Mouse (Mus musculus) embryonic facial prominence, embryonic 13.5 days (tissue): ENCODE data around the gene Galnt2. TPM values are rescaled to one million over a fixed set of nuclear protein-coding genes. Genes with fewer than 3 reads are reported as not detected.

ENCODE experiments used
- ATAC-seq: fragments of 200-750 bp; cut with Nextera tagmentation; 2 replicates; pipeline ENCODE4 v1.8.0; 2017; ENCODE audit warnings: low read depth; ENCODE audit not compliant: insufficient number of reproducible peaks, insufficient read depth, low FRiP score, low TSS enrichment
- H3K27ac ChIP-seq: fragments of 300-500 bp; sonication (generic); 2 replicates; pipeline ENCODE4 v1.5.1; 2015; ENCODE audit warnings: moderate library complexity, mild to moderate bottlenecking, inconsistent platforms
- H3K27me3 ChIP-seq: fragments of 300-500 bp; sonication (generic); 2 replicates; pipeline ENCODE4 v1.6.1; 2015; ENCODE audit warnings: mild to moderate bottlenecking, inconsistent platforms
- H3K36me3 ChIP-seq: fragments of 300-500 bp; sonication (generic); 2 replicates; pipeline ENCODE4 v1.6.1; 2015; ENCODE audit warnings: mild to moderate bottlenecking, inconsistent platforms
- H3K4me1 ChIP-seq: fragments of 300-500 bp; sonication (generic); 2 replicates; pipeline ENCODE4 v1.6.1; 2015; ENCODE audit warnings: inconsistent platforms
- H3K4me2 ChIP-seq: fragments of 300-500 bp; sonication (generic); 2 replicates; pipeline ENCODE4 v1.6.1; 2015; ENCODE audit warnings: moderate library complexity, mild to moderate bottlenecking, inconsistent platforms
- H3K4me3 ChIP-seq: fragments of 300-500 bp; sonication (generic); 2 replicates; pipeline ENCODE4 v1.5.1; 2015; ENCODE audit warnings: mild to moderate bottlenecking, inconsistent platforms
- H3K9ac ChIP-seq: fragments of 300-500 bp; sonication (generic); 2 replicates; pipeline ENCODE4 v1.6.1; 2015; ENCODE audit warnings: mild to moderate bottlenecking, inconsistent platforms
- H3K9me3 ChIP-seq: fragments of 300-500 bp; sonication (generic); 2 replicates; pipeline ENCODE4 v1.6.1; 2016; ENCODE audit warnings: inconsistent platforms
- WGBS: fragments of 180-500 bp; shearing (Covaris S2); methylation state at CpG from one replicate; pipeline ENCODE4 v1.1.7; 2015; ENCODE audit warnings: mixed read lengths; 5-methylcytosine and 5-hydroxymethylcytosine counted together
- polyA plus RNA-seq: library from polyadenylated mRNA; unstranded; fragments of >200 nt; fragmentation: Nextera tagmentation; extraction: Ambion mirVana; gene quantifications from 2 replicates; pipeline ENCODE4 v1.2.1, GENCODE M21; 2015

The Galnt2 gene
- polyA plus RNA-seq, 1 experiment from 2014 or later = 42.0 TPM

GRCm38 (mm10) chr8:124351636-124352035 is 120.4 kb downstream of the Galnt2 start:
- H3K4me3 ChIP-seq = no peak overlapping the region

DNA sequence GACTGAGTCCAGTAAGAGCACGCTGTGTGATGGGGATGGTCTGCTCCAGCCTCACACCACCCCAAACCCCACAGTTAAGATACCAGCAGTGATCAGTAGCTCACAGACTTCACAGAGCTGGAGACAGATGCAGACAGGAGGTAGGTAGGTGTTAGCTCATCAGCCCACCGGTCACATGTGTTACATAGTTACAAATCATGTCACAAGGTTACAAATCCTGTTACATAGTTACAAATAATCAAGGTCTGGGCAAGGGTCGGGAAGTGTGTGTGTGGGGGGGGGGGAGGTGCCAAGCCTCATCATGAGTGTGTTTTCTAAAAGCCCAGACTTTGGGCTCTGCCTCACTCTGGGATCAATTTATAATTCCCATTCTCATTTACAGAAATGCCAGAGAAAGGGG is 129.7 kb downstream of the Galnt2 start:
- no peaks in the 10 kb centered on the region for H3K36me3 ChIP-seq
- H3K27ac ChIP-seq = no peak overlapping the region
- H3K4me3 ChIP-seq = no peak overlapping the region
- no peaks in the 10 kb centered on the region for H3K4me1 ChIP-seq
- H3K9me3 ChIP-seq = no peaks in the 10 kb centered on the region
- no peak overlapping the region for H3K4me2 ChIP-seq
- 71% methylated on average over 3 of the region's 3 CpGs for WGBS
- no peaks in the 10 kb centered on the region for H3K27me3 ChIP-seq
- no peak overlapping the region for H3K9ac ChIP-seq
- ATAC-seq = no peak

More at GRCm38 (mm10) chr8:124351636-124352035, 120.4 kb downstream of the Galnt2 start:
- Histone ChIP-seq H3K36me3 (no peaks in the 10 kb centered on the region), H3K4me2 (no peak overlapping the region), H3K9ac (0 out of 2 replicates have a peak overlapping the region, but pooled peaks have one; percentile 21), H3K9me3 (no peaks in the 10 kb centered on the region), H3K27ac (no peak overlapping the region), H3K27me3 (no peaks in the 10 kb centered on the region), H3K4me1 (peaks cover 8% of the 10 kb centered on the region)
- no peak for ATAC-seq
- WGBS = 57% methylated on average over 5 of the region's 5 CpGs

DNA sequence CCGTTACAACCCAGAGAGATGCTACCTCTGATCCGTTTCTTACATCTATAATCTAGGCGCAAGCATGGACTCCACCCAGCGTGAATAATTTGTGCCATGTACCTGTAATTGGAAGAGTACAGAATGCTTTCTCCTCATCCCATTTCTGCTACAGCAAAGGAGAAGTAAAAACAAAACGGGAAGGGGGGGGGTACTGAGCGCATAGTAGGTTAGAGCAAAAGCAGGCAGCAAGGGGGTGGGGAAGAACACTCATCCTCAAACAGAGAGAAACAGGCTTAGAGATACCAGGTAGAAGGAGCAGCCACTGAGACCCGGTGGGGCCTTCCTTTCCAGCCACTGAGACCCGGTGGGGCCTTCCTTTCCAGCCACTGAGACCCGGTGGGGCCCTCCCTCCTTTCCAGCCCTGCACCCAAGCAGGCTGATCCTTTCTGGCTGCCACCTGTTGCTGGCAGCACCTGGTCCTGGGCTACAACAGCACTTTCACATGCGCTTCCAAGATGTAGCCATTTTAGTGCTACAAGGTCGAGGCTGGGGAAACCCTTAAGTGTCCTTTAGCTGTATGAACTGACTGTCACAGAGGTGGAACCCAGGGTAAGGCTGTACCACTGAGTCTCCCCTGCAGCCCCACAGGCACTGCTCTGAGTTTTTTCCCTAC is 130.7 kb downstream of the Galnt2 start:
- Histone ChIP-seq H3K4me2 (no peak overlapping the region), H3K4me1 (no peaks in the 10 kb centered on the region), H3K27me3 (no peaks in the 10 kb centered on the region), H3K9me3 (no peaks in the 10 kb centered on the region), H3K27ac (no peak overlapping the region), H3K9ac (no peak overlapping the region), H3K4me3 (no peak overlapping the region), H3K36me3 (no peaks in the 10 kb centered on the region)
- WGBS = 77% methylated on average over 11 of the region's 11 CpGs
- ATAC-seq = no peak

DNA sequence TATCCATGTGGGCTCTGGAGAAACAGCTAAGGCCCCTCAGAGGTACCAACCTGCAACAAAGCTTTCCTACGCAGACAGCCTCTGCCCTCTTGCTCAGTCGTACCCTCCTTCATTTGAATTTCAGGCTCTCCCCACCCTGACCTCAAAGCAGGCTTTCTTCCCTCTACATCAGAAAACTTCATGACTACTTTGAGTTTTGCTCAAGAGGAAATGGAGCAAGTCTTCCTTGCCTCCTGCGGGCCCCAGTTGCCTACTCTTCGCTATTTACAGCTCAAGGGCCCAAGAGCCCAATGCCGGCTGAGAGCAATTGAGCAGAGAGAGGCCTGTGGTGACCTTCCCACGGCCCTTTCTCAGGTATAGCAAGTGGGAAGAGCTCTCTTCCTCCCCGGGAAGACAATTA is 131.4 kb downstream of the Galnt2 start:
- no peak overlapping the region for H3K4me3 ChIP-seq
- no peaks in the 10 kb centered on the region for H3K9me3 ChIP-seq
- no peak overlapping the region for H3K4me2 ChIP-seq
- WGBS = 77% methylated on average over 7 of the region's 7 CpGs
- no peak overlapping the region for H3K27ac ChIP-seq
- no peaks in the 10 kb centered on the region for H3K36me3 ChIP-seq
- H3K9ac ChIP-seq = no peak overlapping the region
- H3K4me1 ChIP-seq = no peaks in the 10 kb centered on the region
- H3K27me3 ChIP-seq = no peaks in the 10 kb centered on the region
- ATAC-seq = no peak

DNA sequence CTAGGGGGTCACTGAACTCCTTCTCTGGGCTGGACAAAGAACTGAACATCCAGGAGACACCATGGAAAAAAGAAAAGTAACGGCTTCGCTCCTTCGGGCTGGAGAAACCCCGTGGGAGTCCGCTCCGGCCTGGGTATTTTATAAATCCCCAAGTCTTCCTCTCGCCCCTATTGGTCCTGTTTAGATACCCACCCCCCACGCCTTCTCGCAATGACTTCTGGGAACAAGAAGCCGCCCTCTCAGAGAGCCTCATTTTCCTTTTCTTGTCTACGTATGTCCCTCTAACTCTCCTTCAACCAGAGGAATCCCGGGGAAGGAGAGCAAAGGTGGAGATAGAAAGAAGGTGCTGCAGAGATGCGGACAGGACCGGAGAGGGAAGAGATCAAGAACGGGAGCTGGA is 132.1 kb downstream of the Galnt2 start:
- H3K4me3 ChIP-seq = no peak overlapping the region
- no peak overlapping the region for H3K9ac ChIP-seq
- no peaks in the 10 kb centered on the region for H3K36me3 ChIP-seq
- H3K27ac ChIP-seq = no peak overlapping the region
- no peaks in the 10 kb centered on the region for H3K27me3 ChIP-seq
- 92% methylated on average over 15 of the region's 15 CpGs for WGBS
- no peaks in the 10 kb centered on the region for H3K4me1 ChIP-seq
- no peak for ATAC-seq
- H3K9me3 ChIP-seq = no peaks in the 10 kb centered on the region
- no peak overlapping the region for H3K4me2 ChIP-seq

DNA sequence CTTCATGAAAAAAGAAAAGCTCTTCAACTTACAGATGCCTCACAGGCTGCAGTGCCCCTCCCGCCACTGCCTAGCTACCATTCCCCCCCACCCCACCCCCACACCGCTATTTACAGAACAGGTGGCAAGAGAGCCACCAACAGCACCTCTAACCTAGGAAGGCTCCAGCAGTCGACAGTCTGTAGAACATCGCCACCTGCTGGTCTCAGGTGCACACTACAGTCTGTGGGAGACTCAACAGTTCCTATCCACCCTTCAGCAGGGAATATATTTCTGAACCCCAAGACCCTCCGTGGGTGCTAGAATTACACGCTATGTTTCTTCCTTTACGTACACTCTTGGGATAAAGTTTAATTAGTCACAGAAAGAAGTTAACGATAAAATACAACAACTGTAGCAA is 137.0 kb downstream of the Galnt2 start:
- Histone ChIP-seq H3K27me3 (no peaks in the 10 kb centered on the region), H3K4me3 (no peak overlapping the region), H3K4me1 (no peaks in the 10 kb centered on the region), H3K36me3 (no peaks in the 10 kb centered on the region), H3K9ac (no peak overlapping the region), H3K27ac (no peak overlapping the region), H3K4me2 (no peak overlapping the region), H3K9me3 (no peaks in the 10 kb centered on the region)
- 16% methylated on average over 8 of the region's 8 CpGs for WGBS
- no peak for ATAC-seq

DNA sequence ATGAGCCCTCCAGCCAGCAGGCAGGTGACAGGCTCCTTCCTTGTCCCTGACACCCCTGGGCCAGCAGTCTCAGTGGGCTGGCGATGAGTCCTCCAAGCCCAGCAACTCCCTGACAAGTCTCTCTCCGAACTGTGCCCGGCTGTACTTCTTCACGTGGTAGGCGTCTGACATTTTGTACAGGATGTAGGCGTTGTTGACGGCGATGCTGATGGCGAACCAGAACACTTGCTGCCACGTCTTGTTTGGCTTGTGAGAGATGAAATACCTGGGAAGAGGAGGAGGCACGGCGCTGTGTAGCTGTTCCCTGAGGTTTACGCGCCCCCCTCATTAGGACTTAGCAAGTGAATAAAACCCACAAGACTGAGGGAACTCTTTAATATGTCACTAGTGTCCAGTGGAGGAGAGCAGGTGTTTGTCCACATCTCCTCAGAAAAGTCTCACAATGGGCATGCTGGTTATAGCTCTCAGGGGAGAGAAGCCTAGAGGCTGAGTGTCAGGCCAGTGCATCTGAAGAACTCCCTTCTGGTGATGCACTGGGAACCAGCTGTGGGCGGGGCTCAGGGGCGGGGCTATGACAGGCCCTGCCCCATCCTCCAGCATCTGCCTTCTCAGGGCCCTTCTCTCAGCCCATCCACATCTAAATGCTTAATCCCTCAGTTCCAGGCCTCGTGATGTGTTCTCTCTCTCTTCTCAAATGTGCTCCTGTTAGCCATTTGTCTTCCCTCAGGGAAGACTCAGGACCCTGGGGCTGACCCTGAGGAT is 139.4 kb downstream of the Galnt2 start:
- no peaks in the 10 kb centered on the region for H3K4me1 ChIP-seq
- H3K4me2 ChIP-seq = no peak overlapping the region
- H3K9ac ChIP-seq = no peak overlapping the region
- H3K9me3 ChIP-seq = no peaks in the 10 kb centered on the region
- no peak for ATAC-seq
- H3K36me3 ChIP-seq = no peaks in the 10 kb centered on the region
- H3K4me3 ChIP-seq = no peak overlapping the region
- WGBS = 76% methylated on average over 17 of the region's 17 CpGs
- H3K27ac ChIP-seq = no peak overlapping the region
- H3K27me3 ChIP-seq = no peaks in the 10 kb centered on the region

DNA sequence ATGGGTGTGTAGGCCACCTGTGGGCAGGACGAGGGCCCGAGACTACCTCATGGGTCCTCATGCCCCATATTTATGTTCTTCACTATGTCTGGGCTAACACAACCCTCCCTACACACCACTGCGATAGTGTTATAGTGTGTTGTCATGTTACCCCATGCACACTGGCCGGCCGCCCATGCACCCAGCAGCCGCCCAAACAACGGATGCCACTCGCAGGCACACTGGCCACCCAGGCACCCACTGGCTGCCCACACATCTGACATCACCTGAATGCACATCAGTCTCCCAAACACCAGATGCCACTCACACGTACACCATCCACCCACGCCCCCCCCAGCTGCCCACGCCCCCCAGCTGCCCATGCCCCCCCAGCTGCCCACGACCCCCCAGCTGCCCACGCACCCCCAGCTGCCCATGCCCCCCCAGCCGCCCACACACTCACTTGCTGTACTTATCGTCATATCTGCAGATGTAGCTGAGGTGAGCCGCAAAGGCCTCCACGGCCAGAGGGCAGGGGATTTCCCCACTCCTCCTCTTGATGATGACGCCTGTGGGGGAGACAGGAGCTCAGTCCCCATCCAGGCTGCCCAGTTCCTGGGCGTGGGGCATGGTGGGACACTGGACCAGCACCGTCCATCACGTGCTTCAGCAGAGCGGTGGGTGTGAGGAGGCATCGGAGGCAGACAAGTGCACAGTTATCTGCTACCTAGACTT is 140.4 kb downstream of the Galnt2 start:
- Histone ChIP-seq H3K4me1 (no peaks in the 10 kb centered on the region), H3K36me3 (no peaks in the 10 kb centered on the region), H3K9me3 (no peaks in the 10 kb centered on the region), H3K4me2 (no peak overlapping the region), H3K27ac (no peak overlapping the region), H3K9ac (no peak overlapping the region), H3K4me3 (no peak overlapping the region), H3K27me3 (no peaks in the 10 kb centered on the region)
- WGBS = 84% methylated on average over 23 of the region's 23 CpGs
- ATAC-seq = no peak

- Histone ChIP-seq H3K27ac (no peak overlapping the region), H3K9me3 (no peaks in the 10 kb centered on the region), H3K4me1 (no peaks in the 10 kb centered on the region), H3K4me2 (no peak overlapping the region), H3K4me3 (no peak overlapping the region), H3K36me3 (no peaks in the 10 kb centered on the region), H3K27me3 (no peaks in the 10 kb centered on the region), H3K9ac (no peak overlapping the region)
- WGBS = 87% methylated on average over 5 of the region's 5 CpGs
- ATAC-seq = no peak
These were observed 142.6 kb downstream of the Galnt2 start for GRCm38 (mm10) chr8:124373753-124374152.

DNA sequence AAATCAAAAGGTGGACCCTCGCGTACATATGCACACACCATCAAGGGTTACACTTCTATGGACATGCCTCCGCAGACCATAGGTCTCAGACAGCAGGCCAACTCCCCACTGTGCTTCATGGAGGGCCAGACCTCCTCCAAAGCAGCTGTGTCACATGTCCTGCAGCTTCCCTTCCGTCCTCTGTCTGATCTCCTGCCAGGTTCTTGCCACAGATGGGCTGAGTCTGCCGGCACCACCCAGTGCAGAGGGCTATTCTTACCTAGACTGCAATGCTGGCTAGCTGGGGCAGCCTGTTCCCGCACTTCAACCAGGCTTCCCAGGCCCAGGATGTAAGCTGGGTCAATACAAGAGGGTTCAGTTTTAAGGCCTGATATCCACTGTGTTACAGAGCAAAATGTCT is 144.0 kb downstream of the Galnt2 start:
- Histone ChIP-seq H3K4me3 (no peak overlapping the region), H3K4me2 (no peak overlapping the region), H3K36me3 (no peaks in the 10 kb centered on the region), H3K4me1 (no peaks in the 10 kb centered on the region), H3K27me3 (no peaks in the 10 kb centered on the region), H3K9me3 (no peaks in the 10 kb centered on the region), H3K27ac (no peak overlapping the region), H3K9ac (no peak overlapping the region)
- 73% methylated on average over 6 of the region's 6 CpGs for WGBS
- ATAC-seq = no peak

- ATAC-seq = no peak
- Histone ChIP-seq H3K9ac (no peak overlapping the region), H3K9me3 (no peaks in the 10 kb centered on the region), H3K27me3 (no peaks in the 10 kb centered on the region), H3K27ac (no peak overlapping the region), H3K4me3 (no peak overlapping the region), H3K36me3 (no peaks in the 10 kb centered on the region), H3K4me2 (no peak overlapping the region), H3K4me1 (no peaks in the 10 kb centered on the region)
- WGBS = 84% methylated on average over 9 of the region's 9 CpGs
These were observed 144.5 kb downstream of the Galnt2 start for GRCm38 (mm10) chr8:124375727-124376126.

DNA sequence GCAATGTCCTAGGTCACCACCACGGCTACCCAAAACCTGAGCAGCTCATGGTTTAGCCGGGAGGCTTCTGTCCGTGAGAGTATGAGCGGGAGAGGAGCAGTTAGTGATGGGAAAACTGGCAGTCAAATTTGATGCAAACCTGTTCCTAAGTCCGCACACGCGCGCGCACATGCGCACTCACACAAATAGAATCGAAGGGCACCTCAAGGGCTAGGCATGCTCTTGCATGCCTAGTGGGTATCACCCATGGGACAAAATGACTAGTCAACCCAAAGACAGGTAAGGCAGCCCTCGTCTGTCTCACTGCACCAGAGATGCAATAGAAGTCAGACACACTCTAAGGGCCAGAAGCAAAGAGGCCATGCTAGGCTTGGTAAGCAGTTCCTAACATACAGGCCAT is 145.2 kb downstream of the Galnt2 start:
- no peak overlapping the region for H3K9ac ChIP-seq
- 89% methylated on average over 12 of the region's 12 CpGs for WGBS
- H3K4me3 ChIP-seq = no peak overlapping the region
- no peaks in the 10 kb centered on the region for H3K27me3 ChIP-seq
- no peak overlapping the region for H3K27ac ChIP-seq
- no peaks in the 10 kb centered on the region for H3K4me1 ChIP-seq
- H3K4me2 ChIP-seq = no peak overlapping the region
- H3K9me3 ChIP-seq = no peaks in the 10 kb centered on the region
- H3K36me3 ChIP-seq = no peaks in the 10 kb centered on the region
- ATAC-seq = no peak
